ENCODE assay signal across 13 mouse cellular contexts in the genomic region with DNA sequence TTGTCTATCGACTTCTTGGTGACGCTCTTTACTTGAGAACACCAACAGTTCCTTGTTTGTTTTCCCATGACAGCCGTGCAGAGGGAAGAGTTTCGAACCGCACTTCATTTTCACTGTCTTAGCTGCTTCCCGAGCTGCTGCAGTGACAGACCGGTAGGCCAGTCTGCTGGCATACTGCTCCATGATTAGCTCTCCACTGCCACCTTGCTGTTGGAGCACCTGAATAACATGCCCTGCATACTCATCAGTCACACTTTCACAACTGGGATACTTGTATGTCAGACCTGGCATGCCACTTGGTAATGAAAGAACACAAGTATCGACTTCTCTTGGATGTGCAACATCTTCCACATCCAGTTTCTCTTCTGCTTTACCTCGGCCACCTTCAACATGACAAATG. TPM values are rescaled to one million over a fixed set of nuclear protein-coding genes. Genes with fewer than 3 reads are reported as not detected.
DNase-seq lines count a peak whose midpoint lies in the region; ATAC-seq and TF ChIP-seq lines count a peak whose summit lies in the region.
"Had no signal": no experiment of that assay in that cellular context is flagged by ENCODE, and none has a peak within 500 bp of the region (broad histone marks: within the 10 kb centered on the region; RNA-seq: fewer than 3 reads in every experiment).

No protein-coding gene starts in this region.

- peak; percentile 52 for TF ChIP-seq CTCF in kidney, adult 2 months (conservative IDR thresholded peaks at IDR 0.05; ENCODE audit: insufficient read depth, insufficient read length, low read depth, low read length)
- no peak for TF ChIP-seq CTCF in thymus, adult 2 months (IDR thresholded peaks at IDR 0.05; ENCODE audit: borderline replicate concordance, control insufficient read depth, extremely low read depth, insufficient read depth, low read length, poor library complexity)

- DNase-seq in cerebellum, postnatal 10 days, result peak; percentile 45 to 52
- DNase-seq in cerebellum, adult 8-10 months, result no peak
- DNase-seq in kidney, adult 2 months, result peak; percentile 19
- peak; percentile 11 for DNase-seq in thymus, postnatal 25 days
- no peak for DNase-seq in thymus, adult 2 months
- no peak for DNase-seq in adrenal gland, postnatal 25 days
- DNase-seq in right cerebral cortex, postnatal 36 days (ENCODE audit: low spot score in 2 of 2), result no peak
- DNase-seq: adrenal gland, postnatal 10 days; gastrocnemius, postnatal 36 days had no signal

- H3K27me3 ChIP-seq in kidney, adult 2 months (replicated peaks; ENCODE audit: control insufficient read depth, insufficient read depth, low read length), result no peaks in the 10 kb centered on the region
- H3K27me3 ChIP-seq in kidney, embryonic 14.5 days (ENCODE audit: control insufficient read depth, insufficient read depth, low read length), result no peaks in the 10 kb centered on the region
- H3K27me3 ChIP-seq in thymus, adult 2 months (ENCODE audit: control insufficient read depth, insufficient read depth, low read length), result no peaks in the 10 kb centered on the region
- H3K27me3 ChIP-seq: embryonic facial prominence, embryonic 12.5 days; intestine, embryonic 15.5 days; limb, embryonic 12.5 days had no signal

- H3K4me2 ChIP-seq in kidney, embryonic 14.5 days (replicated peaks; ENCODE audit: low read depth, low read length), result no peak overlapping the region
- H3K4me2 ChIP-seq: embryonic facial prominence, embryonic 12.5 days; intestine, embryonic 15.5 days; limb, embryonic 12.5 days had no signal

- TF ChIP-seq POLR2A in kidney, adult 2 months (IDR thresholded peaks at IDR 0.05; ENCODE audit: low read depth, low read length), result no peak
- no peak for TF ChIP-seq POLR2A in thymus, adult 2 months (IDR thresholded peaks at IDR 0.05; ENCODE audit: control insufficient read depth, extremely low read depth, insufficient read depth, low read length, poor library complexity)

- ATAC-seq in kidney, embryonic 14.5 days (ENCODE audit: low FRiP score, low TSS enrichment), result no peak
- ATAC-seq: intestine, embryonic 15.5 days had no signal

- WGBS in kidney, adult 2 months, result 79% methylated on average over 9 of the region's 9 CpGs
- 87% methylated on average over 8 of the region's 9 CpGs for WGBS in kidney, embryonic 14.5 days
- WGBS in thymus, adult 2 months, result 95% methylated on average over 9 of the region's 9 CpGs

- H3K9me3 ChIP-seq in kidney, embryonic 14.5 days (ENCODE audit: control insufficient read depth, low read length), result no peaks in the 10 kb centered on the region
- H3K9me3 ChIP-seq: embryonic facial prominence, embryonic 12.5 days; intestine, embryonic 15.5 days; limb, embryonic 12.5 days had no signal

- peaks cover 21% of the 10 kb centered on the region for H3K36me3 ChIP-seq in kidney, adult 2 months (ENCODE audit: control insufficient read depth, insufficient read depth, low read length)
- H3K36me3 ChIP-seq in kidney, embryonic 14.5 days (ENCODE audit: control insufficient read depth, insufficient read depth, low read length), result peaks cover 74% of the 10 kb centered on the region
- peaks cover 58% of the 10 kb centered on the region for H3K36me3 ChIP-seq in thymus, adult 2 months (ENCODE audit: control insufficient read depth, insufficient read depth, low read length)

- H3K27ac ChIP-seq in kidney, adult 2 months (ENCODE audit: insufficient read depth, low read depth, low read length), result no peak overlapping the region
- no peak overlapping the region for H3K27ac ChIP-seq in kidney, embryonic 14.5 days (ENCODE audit: low read depth, low read length)
- H3K27ac ChIP-seq in thymus, adult 2 months (ENCODE audit: control insufficient read depth, insufficient read depth, low read length), result no peak overlapping the region
- H3K27ac ChIP-seq: embryonic facial prominence, embryonic 12.5 days; intestine, embryonic 15.5 days; limb, embryonic 12.5 days had no signal

- no peaks in the 10 kb centered on the region for H3K4me1 ChIP-seq in kidney, adult 2 months (ENCODE audit: control insufficient read depth, insufficient read depth, low read length)
- no peaks in the 10 kb centered on the region for H3K4me1 ChIP-seq in kidney, embryonic 14.5 days (ENCODE audit: control insufficient read depth, insufficient read depth, low read length)
- H3K4me1 ChIP-seq in thymus, adult 2 months (replicated peaks; ENCODE audit: control insufficient read depth, insufficient read depth, low read length), result no peaks in the 10 kb centered on the region
- H3K4me1 ChIP-seq: embryonic facial prominence, embryonic 12.5 days; intestine, embryonic 15.5 days; limb, embryonic 12.5 days had no signal

- no peak overlapping the region for H3K9ac ChIP-seq in kidney, embryonic 14.5 days (ENCODE audit: low read depth, low read length)
- H3K9ac ChIP-seq: embryonic facial prominence, embryonic 12.5 days; intestine, embryonic 15.5 days; limb, embryonic 12.5 days had no signal

- no peak overlapping the region for H3K4me3 ChIP-seq in kidney, adult 2 months (ENCODE audit: insufficient read depth, low read depth, low read length)
- no peak overlapping the region for H3K4me3 ChIP-seq in kidney, embryonic 14.5 days (ENCODE audit: low read length)
- no peak overlapping the region for H3K4me3 ChIP-seq in thymus, adult 2 months (ENCODE audit: control insufficient read depth, insufficient read depth, low read length)
- H3K4me3 ChIP-seq: embryonic facial prominence, embryonic 12.5 days; intestine, embryonic 15.5 days; limb, embryonic 12.5 days had no signal

RNA-seq across cellular contexts. Expression of a gene that starts 25.9 kb away (rescaled TPM):
- polyA plus RNA-seq in kidney, adult 2 months (2012; rRNA removed), result 7.0 and 9.1 TPM in 2 replicates
- polyA plus RNA-seq in kidney, embryonic 14.5 days (2014; fragmentation: Nextera tagmentation; extraction: Ambion mirVana), result 17.7 and 19.7 TPM in 2 replicates
- 7.5 and 8.2 TPM in 2 replicates for polyA plus RNA-seq in thymus, adult 2 months (2012; rRNA removed)
- 48.6 and 54.0 TPM in 2 replicates for total RNA-seq in adrenal gland, postnatal 25 days (2021)

Comparison
In these comparisons a context has a peak if more than half of its experiments do, and no peak if none do; other contexts are left out.
1. DNase-seq: peak in cerebellum, postnatal 10 days (2 of 2), kidney, adult 2 months (single experiment) and thymus, postnatal 25 days (single experiment); none in cerebellum, adult 8-10 months (single experiment), thymus, adult 2 months (single experiment), adrenal gland, postnatal 25 days (single experiment) and right cerebral cortex, postnatal 36 days (0 of 2).